Mouse (Mus musculus) neural tube, embryonic 14.5 days (tissue): ENCODE results near the gene BC004004. TPM values are rescaled to one million over a fixed set of nuclear protein-coding genes. Genes with fewer than 3 reads are reported as not detected.
"Not testable (repeated sequence)": the region's sequence is repeated elsewhere in the genome, so short reads cannot be mapped to it uniquely, and the experiment has no call there.

Experiments
- ATAC-seq: fragments of 200-750 bp; cut with Nextera tagmentation; 2 replicates; pipeline ENCODE4 v1.8.0; 2017; ENCODE audit warnings: low read depth, mild to moderate bottlenecking, moderate TSS enrichment, moderate library complexity
- H3K27ac ChIP-seq: fragments of 300-500 bp; sonication (generic); 2 replicates; pipeline ENCODE4 v1.5.1; 2014; ENCODE audit warnings: low read depth, mild to moderate bottlenecking, control low read depth, low read length, moderate library complexity, mixed read lengths
- H3K27me3 ChIP-seq: fragments of 300-500 bp; sonication (generic); 2 replicates; pipeline ENCODE4 v1.6.1; 2014; ENCODE audit warnings: low read length; ENCODE audit not compliant: control insufficient read depth, insufficient read depth
- H3K36me3 ChIP-seq: fragments of 300-500 bp; sonication (generic); 2 replicates; pipeline ENCODE4 v1.6.1; 2014; ENCODE audit warnings: low read length, mixed read lengths; ENCODE audit not compliant: control insufficient read depth, insufficient read depth
- H3K4me1 ChIP-seq: fragments of 300-500 bp; sonication (generic); 2 replicates; pipeline ENCODE4 v1.6.1; 2014; ENCODE audit warnings: low read length; ENCODE audit not compliant: control insufficient read depth, insufficient read depth
- H3K4me2 ChIP-seq: fragments of 300-500 bp; sonication (generic); 2 replicates; pipeline ENCODE4 v1.6.1; 2014; ENCODE audit warnings: mild to moderate bottlenecking, low read depth, low read length, control low read depth
- H3K4me3 ChIP-seq: fragments of 300-500 bp; sonication (generic); 2 replicates; pipeline ENCODE4 v1.5.1; 2014; ENCODE audit warnings: low read depth, low read length, control low read depth, mixed read lengths
- H3K9ac ChIP-seq: fragments of 300-500 bp; sonication (generic); replicated peaks from 2 replicates; pipeline ENCODE4 v1.6.1; 2014; ENCODE audit warnings: low read depth, mild to moderate bottlenecking, control low read depth, low read length, mixed read lengths
- H3K9me3 ChIP-seq: fragments of 300-500 bp; sonication (generic); 2 replicates; pipeline ENCODE4 v1.6.1; 2016; ENCODE audit warnings: low read length; ENCODE audit not compliant: control insufficient read depth
- WGBS: fragments of 180-500 bp; shearing (Covaris S2); extraction: QIAGEN DNeasy Blood & Tissue Kit; methylation state at CpG from one replicate; pipeline ENCODE4 v1.1.7; 2014; 5-methylcytosine and 5-hydroxymethylcytosine counted together
- polyA plus RNA-seq: library from polyadenylated mRNA; unstranded; fragments of >200 nt; fragmentation: Nextera tagmentation; extraction: Ambion mirVana; gene quantifications from 2 replicates; pipeline ENCODE4 v1.2.1, GENCODE M21; 2014

BC004004 gene
- polyA plus RNA-seq, 1 experiment from 2014 or later = 133 TPM

- 52% methylated on average over 13 of the region's 13 CpGs for WGBS
- peak overlapping the region; percentile 69 for H3K27ac ChIP-seq
- no peak for ATAC-seq
- H3K9me3 ChIP-seq = no peaks in the 10 kb centered on the region
- H3K9ac ChIP-seq = no peak overlapping the region
- peaks cover 37% of the 10 kb centered on the region for H3K36me3 ChIP-seq
- H3K27me3 ChIP-seq = no peaks in the 10 kb centered on the region
- no peak overlapping the region for H3K4me3 ChIP-seq
- H3K4me2 ChIP-seq = no peak overlapping the region
- peaks cover 24% of the 10 kb centered on the region for H3K4me1 ChIP-seq
Observed at GRCm38 (mm10) chr17:29342010-29342910, 73.7 kb downstream of the BC004004 start.

GRCm38 (mm10) chr17:29343241-29343640 lies 74.7 kb downstream of the BC004004 start:
- 93% methylated on average over 5 of the region's 5 CpGs for WGBS
- ATAC-seq = no peak
- Histone ChIP-seq H3K4me2 (no peak overlapping the region), H3K4me1 (peaks cover 26% of the 10 kb centered on the region), H3K4me3 (no peak overlapping the region), H3K27me3 (no peaks in the 10 kb centered on the region), H3K27ac (no peak overlapping the region), H3K9ac (no peak overlapping the region), H3K9me3 (no peaks in the 10 kb centered on the region), H3K36me3 (peaks cover 33% of the 10 kb centered on the region)

GRCm38 (mm10) chr17:29345272-29345671 lies 76.7 kb downstream of the BC004004 start:
- no peak overlapping the region for H3K4me3 ChIP-seq
- H3K4me1 ChIP-seq = peaks cover 19% of the 10 kb centered on the region
- 97% methylated on average over 12 of the region's 12 CpGs for WGBS
- H3K9me3 ChIP-seq = no peaks in the 10 kb centered on the region
- no peak for ATAC-seq
- no peak overlapping the region; the same call in 1 of the 2 replicates for H3K9ac ChIP-seq
- H3K4me2 ChIP-seq = peak overlapping the region; percentile 61; the same call in 1 of the 2 replicates
- H3K27ac ChIP-seq = no peak overlapping the region
- H3K27me3 ChIP-seq = no peaks in the 10 kb centered on the region
- peaks cover 13% of the 10 kb centered on the region for H3K36me3 ChIP-seq

DNA sequence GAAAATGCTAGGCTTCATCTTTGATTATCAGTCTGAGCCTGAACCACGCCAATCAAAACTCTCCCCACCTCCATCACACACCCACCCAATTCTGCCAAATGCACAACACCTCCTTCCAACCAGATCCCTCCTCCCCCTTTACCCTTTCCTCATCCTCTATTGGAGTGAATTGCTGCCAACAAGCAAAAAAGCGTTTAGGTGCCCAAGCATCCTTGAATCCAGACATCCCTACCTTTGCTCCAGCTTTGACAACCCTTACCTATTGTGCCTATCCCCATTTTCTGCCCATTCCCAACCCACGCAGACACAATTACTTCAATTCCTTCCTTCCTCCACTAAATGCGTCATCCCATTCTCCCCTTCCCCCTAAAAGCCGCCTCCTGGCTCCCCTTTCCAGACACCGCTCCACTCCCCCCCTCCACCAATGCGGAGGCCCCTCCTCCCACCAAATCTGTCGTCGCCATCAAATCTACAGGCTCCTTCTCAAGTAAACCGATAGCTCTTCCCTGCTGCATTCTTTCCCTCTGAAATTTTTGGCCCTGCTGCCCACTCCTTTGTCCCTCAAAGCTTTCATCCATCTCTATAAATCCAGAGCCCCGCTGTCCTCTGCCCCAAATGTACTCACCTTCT lies 78.0 kb downstream of the BC004004 start:
- Histone ChIP-seq H3K9ac (peak overlapping the region; percentile 86), H3K27ac (peak overlapping the region; percentile 92), H3K4me1 (peaks cover 18% of the 10 kb centered on the region), H3K4me3 (peak overlapping the region; percentile 84), H3K9me3 (no peaks in the 10 kb centered on the region), H3K4me2 (peak overlapping the region; percentile 61), H3K27me3 (no peaks in the 10 kb centered on the region), H3K36me3 (peaks cover 9% of the 10 kb centered on the region)
- WGBS = 3% methylated on average over 11 of the region's 11 CpGs
- ATAC-seq = no peak

- Histone ChIP-seq H3K27ac (peak overlapping the region; percentile 92), H3K4me1 (peaks cover 12% of the 10 kb centered on the region), H3K9me3 (no peaks in the 10 kb centered on the region), H3K4me3 (peak overlapping the region; percentile 84), H3K9ac (peak overlapping the region; percentile 86), H3K36me3 (peaks cover 9% of the 10 kb centered on the region), H3K27me3 (no peaks in the 10 kb centered on the region), H3K4me2 (peak overlapping the region; percentile 61)
- under 1% methylated on average over 41 of the region's 45 CpGs for WGBS
- peak; percentile 64 for ATAC-seq
Observed at GRCm38 (mm10) chr17:29347126-29347644, 78.6 kb downstream of the BC004004 start.

DNA sequence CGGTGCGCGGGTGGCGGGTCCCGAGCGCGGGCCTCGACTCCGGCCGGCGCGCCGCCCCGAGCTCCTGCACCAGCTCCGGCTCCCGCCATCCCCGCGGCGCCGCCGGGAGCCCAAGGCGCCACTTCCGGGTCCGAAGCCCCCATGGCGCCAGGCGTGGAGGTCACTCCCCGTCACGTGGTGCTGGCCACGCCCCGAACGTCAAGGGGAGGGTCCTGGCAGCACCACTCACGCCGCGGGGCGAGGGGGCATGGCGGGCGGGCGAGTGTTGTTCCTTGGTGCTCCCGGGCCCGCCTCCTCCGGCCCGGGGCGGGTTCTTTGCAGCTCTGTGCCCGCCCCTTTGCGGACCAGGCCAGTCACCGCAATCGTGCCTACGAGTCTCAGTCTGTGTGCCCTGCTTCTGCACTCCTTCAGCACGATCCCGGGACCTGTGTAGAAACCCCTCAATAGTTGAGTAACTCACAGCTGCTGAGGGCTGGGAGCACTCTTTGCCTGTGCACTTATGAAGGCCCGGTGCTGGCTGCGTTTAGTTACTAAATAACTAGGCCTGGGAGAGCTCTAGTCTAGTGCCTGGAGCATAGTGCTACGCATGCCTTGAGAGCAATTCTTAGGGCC lies 79.2 kb downstream of the BC004004 start, which contains the start of gene Mtch1:
Gene Mtch1 (minus strand): TSS at position 290 of the 612 bp plus-strand sequence.
- peak; percentile 93 for ATAC-seq
- Histone ChIP-seq H3K27me3 (no peaks in the 10 kb centered on the region), H3K4me3 (peak within 1 kb of the TSS; percentile 84), H3K9me3 (no peaks in the 10 kb centered on the region), H3K4me2 (peak within 1 kb of the TSS; percentile 61), H3K36me3 (peaks cover 9% of the 10 kb centered on the region), H3K9ac (peak within 1 kb of the TSS; percentile 86), H3K4me1 (peaks cover 12% of the 10 kb centered on the region), H3K27ac (peak within 1 kb of the TSS; percentile 92)
- under 1% methylated on average over 38 of the region's 53 CpGs for WGBS

DNA sequence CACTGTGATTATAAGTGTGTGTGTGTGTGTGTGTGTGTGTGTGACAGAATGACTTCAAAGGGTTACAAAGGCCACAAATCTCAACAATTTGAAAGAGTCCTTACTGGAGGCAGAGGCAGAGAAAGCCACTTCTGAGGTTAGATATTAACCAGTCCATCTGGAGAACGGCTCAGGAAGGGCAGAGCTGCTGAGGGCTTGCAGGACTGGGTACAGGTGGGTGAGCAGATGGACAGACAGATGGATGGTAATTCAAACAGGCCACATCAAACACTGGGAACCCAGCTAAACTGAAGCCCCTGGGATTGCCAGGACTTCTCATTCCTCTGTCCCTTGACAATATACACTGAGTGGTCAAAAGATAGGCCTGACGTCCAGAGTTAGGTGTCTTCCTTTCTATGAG lies 80.4 kb downstream of the BC004004 start:
- WGBS = 75% methylated on average over 2 of the region's 2 CpGs
- Histone ChIP-seq H3K4me2 (no peak overlapping the region), H3K36me3 (peaks cover under 1% of the 10 kb centered on the region; the same call in 1 of the 2 replicates), H3K4me1 (peaks cover 12% of the 10 kb centered on the region), H3K27ac (no peak overlapping the region), H3K27me3 (no peaks in the 10 kb centered on the region), H3K4me3 (no peak overlapping the region), H3K9me3 (no peaks in the 10 kb centered on the region), H3K9ac (no peak overlapping the region)
- no peak for ATAC-seq

DNA sequence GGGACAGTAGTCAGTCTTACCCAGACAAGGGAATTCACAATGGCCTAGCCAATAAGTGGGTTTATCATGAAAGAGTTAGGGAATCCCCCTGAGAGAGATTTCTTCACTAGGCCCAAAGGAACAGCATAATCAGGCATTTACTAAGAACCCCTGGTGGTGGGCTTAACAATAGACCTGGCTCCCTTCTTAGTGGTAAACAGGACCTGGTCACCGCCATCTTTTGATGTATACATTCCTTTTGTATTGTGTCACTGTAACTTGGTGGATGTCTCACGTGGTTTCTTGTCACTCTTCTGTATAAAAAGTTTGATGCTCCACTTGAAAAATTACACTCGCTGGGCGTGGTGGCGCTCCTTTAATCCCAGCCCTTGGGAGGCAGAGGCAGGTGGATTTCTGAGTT lies 82.5 kb downstream of the BC004004 start:
- not testable (repeated sequence) for ATAC-seq, H3K4me3 ChIP-seq, H3K27me3 ChIP-seq, H3K9me3 ChIP-seq, H3K4me2 ChIP-seq, H3K36me3 ChIP-seq, H3K9ac ChIP-seq, H3K27ac ChIP-seq
- peaks cover 13% of the 10 kb centered on the region for H3K4me1 ChIP-seq
- WGBS = 75% methylated on average over 5 of the region's 5 CpGs
